Mouse (Mus musculus) myocyte (in vitro differentiated cells): ENCODE measurements around the gene F11r. TPM values are rescaled to one million over a fixed set of nuclear protein-coding genes. Genes with fewer than 3 reads are reported as not detected.
A peak's percentile ranks its signal among the peaks of the same experiment; 100 is the strongest.

Experiments used
- H3K27me3 ChIP-seq: one replicate; pipeline ENCODE4 v1.6.1; 2011; ENCODE audit not compliant: control insufficient read depth, insufficient read depth, insufficient read length
- H3K36me3 ChIP-seq: one replicate; pipeline ENCODE4 v1.6.1; 2011; ENCODE audit not compliant: control insufficient read depth, insufficient read depth
- H3K4me2 ChIP-seq: one replicate; pipeline ENCODE4 v1.6.1; 2011; ENCODE audit warnings: low read depth, control low read depth
- H3K4me3 ChIP-seq: one replicate; pipeline ENCODE4 v1.5.1; 2011; ENCODE audit warnings: mild to moderate bottlenecking, control low read depth, moderate library complexity
- H3K79me2 ChIP-seq: one replicate; pipeline ENCODE4 v1.6.1; 2011; ENCODE audit not compliant: control insufficient read depth, insufficient read depth
- H3ac ChIP-seq: one replicate; pipeline ENCODE4 v1.6.1; 2011; ENCODE audit not compliant: control insufficient read depth, insufficient read length
- CEBPB ChIP-seq: IDR thresholded peaks from 2 replicates; pipeline ENCODE4 v1.6.1; 2011; ENCODE audit warnings: mild to moderate bottlenecking, moderate library complexity; ENCODE audit not compliant: poor library complexity, insufficient read depth, severe bottlenecking
- E2F4 ChIP-seq: IDR thresholded peaks from one replicate; pipeline ENCODE4 v1.6.1; 2011; ENCODE audit warnings: mild to moderate bottlenecking, control low read depth, moderate library complexity; ENCODE audit not compliant: insufficient read depth
- MAX ChIP-seq: IDR thresholded peaks from one replicate; pipeline ENCODE4 v1.6.1; 2011; ENCODE audit warnings: low read depth, mild to moderate bottlenecking, control low read depth
- MYOD1 ChIP-seq, 3 experiments: IDR thresholded peaks; one replicate each; pipeline ENCODE4 v1.6.1; 2011; ENCODE audit warnings: control low read depth in 2 of 3, low read depth in 2 of 3, mild to moderate bottlenecking in 2 of 3, moderate library complexity in 1 of 3; ENCODE audit not compliant: insufficient read length in 2 of 3, control insufficient read depth in 1 of 3
- MYOG ChIP-seq, 3 experiments: IDR thresholded peaks; one replicate each; pipeline ENCODE4 v1.6.1; 2011; ENCODE audit warnings: control low read depth in 2 of 3, low read depth in 2 of 3, mild to moderate bottlenecking in 2 of 3; ENCODE audit not compliant: insufficient read length in 2 of 3, control insufficient read depth in 1 of 3, insufficient read depth in 1 of 3
- POLR2A ChIP-seq: IDR thresholded peaks from one replicate; pipeline ENCODE4 v1.6.1; 2011; ENCODE audit warnings: low read depth, mild to moderate bottlenecking, control low read depth, moderate library complexity; ENCODE audit not compliant: insufficient read length
- POLR2AphosphoS2 ChIP-seq: IDR thresholded peaks from one replicate; pipeline ENCODE4 v1.6.1; 2011; ENCODE audit warnings: low read depth, control low read depth; ENCODE audit not compliant: insufficient read length
- REST ChIP-seq: IDR thresholded peaks from one replicate; pipeline ENCODE4 v1.6.1; 2011; ENCODE audit warnings: mild to moderate bottlenecking, control low read depth, moderate library complexity; ENCODE audit not compliant: insufficient read depth, insufficient read length
- SRF ChIP-seq: IDR thresholded peaks from one replicate; pipeline ENCODE4 v1.6.1; 2011; ENCODE audit warnings: low read depth; ENCODE audit not compliant: control insufficient read depth, insufficient read length
- TCF12 ChIP-seq: IDR thresholded peaks from one replicate; pipeline ENCODE4 v1.6.1; 2011; ENCODE audit warnings: mild to moderate bottlenecking, control low read depth; ENCODE audit not compliant: poor library complexity, insufficient read depth, severe bottlenecking
- TCF3 ChIP-seq: IDR thresholded peaks from one replicate; pipeline ENCODE4 v1.6.1; 2011; ENCODE audit warnings: low read depth, control low read depth; ENCODE audit not compliant: insufficient read length
- USF1 ChIP-seq: IDR thresholded peaks from one replicate; pipeline ENCODE4 v1.6.1; 2011; ENCODE audit warnings: low read depth, mild to moderate bottlenecking, control low read depth, moderate library complexity
- polyA plus RNA-seq: library from polyadenylated mRNA; unstranded; fragments of >200 nt; fragmentation: generic; extraction: Trizol; gene quantifications from one replicate; pipeline ENCODE4 v1.2.1, GENCODE M21; 2012; ENCODE audit warnings: missing spikeins

The F11r gene
- polyA plus RNA-seq, 1 experiment = 24.2 TPM

- Histone ChIP-seq H3K4me2 (peak overlapping the region; percentile 77), H3K4me3 (peak overlapping the region; percentile 66), H3ac (no peak overlapping the region), H3K79me2 (peaks cover 3% of the 10 kb centered on the region), H3K27me3 (no peaks in the 10 kb centered on the region), H3K36me3 (no peaks in the 10 kb centered on the region)
- TF ChIP-seq CEBPB (no peak), E2F4 (no peak), REST (no peak), POLR2A (no peak), SRF (no peak), MYOD1 (IDR thresholded peaks at IDR 0.05; ENCODE audit: control insufficient read depth in 1 of 3, insufficient read length in 2 of 3, low read depth in 2 of 3) (no peak), POLR2AphosphoS2 (no peak), MAX (no peak), MYOG (IDR thresholded peaks at IDR 0.05; ENCODE audit: control insufficient read depth in 1 of 3, insufficient read depth in 1 of 3, insufficient read length in 2 of 3, low read depth in 2 of 3) (no peak), USF1 (no peak), TCF3 (no peak), TCF12 (no peak)
Measured at GRCm38 (mm10) chr1:171504586-171504985, 67.3 kb downstream of the F11r start.

- no peak for TF ChIP-seq E2F4
- TF ChIP-seq TCF12 = no peak
- TF ChIP-seq USF1 = no peak
- no peak for TF ChIP-seq CEBPB
- TF ChIP-seq MYOG (IDR thresholded peaks at IDR 0.05; ENCODE audit: control insufficient read depth in 1 of 3, insufficient read depth in 1 of 3, insufficient read length in 2 of 3, low read depth in 2 of 3) = no peak
- TF ChIP-seq REST = no peak
- no peak for TF ChIP-seq POLR2AphosphoS2
- TF ChIP-seq SRF = no peak
- no peak for TF ChIP-seq TCF3
- TF ChIP-seq POLR2A = no peak
- no peak for TF ChIP-seq MYOD1 (IDR thresholded peaks at IDR 0.05; ENCODE audit: control insufficient read depth in 1 of 3, insufficient read length in 2 of 3, low read depth in 2 of 3)
- no peak for TF ChIP-seq MAX
- Histone ChIP-seq H3ac (no peak overlapping the region), H3K4me3 (no peak overlapping the region), H3K27me3 (no peaks in the 10 kb centered on the region), H3K36me3 (no peaks in the 10 kb centered on the region), H3K4me2 (no peak overlapping the region), H3K79me2 (no peaks in the 10 kb centered on the region)
Measured at GRCm38 (mm10) chr1:171513234-171513633, 75.9 kb downstream of the F11r start.

- no peaks in the 10 kb centered on the region for H3K27me3 ChIP-seq
- TF ChIP-seq MYOD1 (IDR thresholded peaks at IDR 0.05; ENCODE audit: control insufficient read depth in 1 of 3, insufficient read length in 2 of 3, low read depth in 2 of 3) = no peak
- no peak for TF ChIP-seq REST
- TF ChIP-seq MAX = no peak
- no peak for TF ChIP-seq SRF
- no peak for TF ChIP-seq POLR2AphosphoS2
- no peak for TF ChIP-seq TCF12
- no peak for TF ChIP-seq MYOG (IDR thresholded peaks at IDR 0.05; ENCODE audit: control insufficient read depth in 1 of 3, insufficient read depth in 1 of 3, insufficient read length in 2 of 3, low read depth in 2 of 3)
- no peak for TF ChIP-seq POLR2A
- no peak for TF ChIP-seq TCF3
- no peak for TF ChIP-seq CEBPB
- TF ChIP-seq E2F4 = no peak
- no peaks in the 10 kb centered on the region for H3K36me3 ChIP-seq
- no peak overlapping the region for H3K4me2 ChIP-seq
- no peak overlapping the region for H3K4me3 ChIP-seq
- no peaks in the 10 kb centered on the region for H3K79me2 ChIP-seq
- no peak overlapping the region for H3ac ChIP-seq
Measured at GRCm38 (mm10) chr1:171513760-171514159, 76.4 kb downstream of the F11r start.

Other genes with a start within 250 kb of the F11r start
- 0.05 TPM for gene Pcp4l1, start 241.3 kb upstream of the F11r start, polyA plus RNA-seq
- 0.06 TPM for gene Nr1i3, start 223.6 kb upstream of the F11r start, polyA plus RNA-seq
- 49.4 TPM for gene Tomm40l, start 215.0 kb upstream of the F11r start, polyA plus RNA-seq
- not detected for gene Apoa2, start 212.5 kb upstream of the F11r start, polyA plus RNA-seq
- gene Fcer1g, start 203.2 kb upstream of the F11r start, polyA plus RNA-seq = not detected
- gene Adamts4, start 187.1 kb upstream of the F11r start, polyA plus RNA-seq = 15.0 TPM
- gene Ndufs2, start 186.1 kb upstream of the F11r start, polyA plus RNA-seq = 409 TPM
- gene B4galt3, start 167.2 kb upstream of the F11r start, polyA plus RNA-seq = 19.3 TPM
- gene Ppox, start 156.3 kb upstream of the F11r start, polyA plus RNA-seq = 11.7 TPM
- gene Usp21, start 149.5 kb upstream of the F11r start, polyA plus RNA-seq = 21.0 TPM
- 116 TPM for gene Ufc1, start 142.5 kb upstream of the F11r start, polyA plus RNA-seq
- gene Dedd, start 108.4 kb upstream of the F11r start, polyA plus RNA-seq = 59.9 TPM
- 31.8 TPM for gene Nit1, start 91.9 kb upstream of the F11r start, polyA plus RNA-seq
- gene Pfdn2, start 91.9 kb upstream of the F11r start, polyA plus RNA-seq = 111 TPM
- gene Klhdc9, start 76.7 kb upstream of the F11r start, polyA plus RNA-seq = not detected
- 0.08 TPM for gene Nectin4, start 67.4 kb upstream of the F11r start, polyA plus RNA-seq
- 0.02 TPM for gene Arhgap30, start 48.6 kb upstream of the F11r start, polyA plus RNA-seq
- gene Usf1, start 26.2 kb upstream of the F11r start, polyA plus RNA-seq = 106 TPM
- gene Tstd1, start 18.7 kb upstream of the F11r start, polyA plus RNA-seq = 0.41 TPM
- gene Alyref2, start 65.9 kb downstream of the F11r start, polyA plus RNA-seq = 6.6 TPM
- not detected for gene Itln1, start 97.8 kb downstream of the F11r start, polyA plus RNA-seq
- gene Cd244a, start 121.7 kb downstream of the F11r start, polyA plus RNA-seq = 0.04 TPM
- not detected for gene Ly9, start 169.9 kb downstream of the F11r start, polyA plus RNA-seq
- gene Slamf7, start 215.5 kb downstream of the F11r start, polyA plus RNA-seq = not detected
- not detected for gene Cd48, start 244.5 kb downstream of the F11r start, polyA plus RNA-seq